Mouse (Mus musculus): ENCODE results near the gene Cand1.

The Cand1 gene

GRCm38 (mm10) chr10:119239969-119240721, at the start of gene Cand1:
Gene Cand1, minus strand, starts transcription at chr10:119240055.
- in situ Hi-C loops (cut with MboI; ENCODE audit: low pct_unique_long_range_greater_than_20kb in 1 of 2, low sequenced_read_pairs in 2 of 2, unreplicated experiment in 1 of 2), result no loop called here

- in situ Hi-C loops (cut with MboI; ENCODE audit: low pct_unique_long_range_greater_than_20kb in 1 of 2, low sequenced_read_pairs in 2 of 2, unreplicated experiment in 1 of 2), result no loop called here
Measured at GRCm38 (mm10) chr10:119278871-119279270, 39.0 kb upstream of the Cand1 start.

- in situ Hi-C loops (cut with MboI; ENCODE audit: low pct_unique_long_range_greater_than_20kb in 1 of 2, low sequenced_read_pairs in 2 of 2, unreplicated experiment in 1 of 2), result no loop called here
Measured at GRCm38 (mm10) chr10:119274333-119274732, 34.5 kb upstream of the Cand1 start.

GRCm38 (mm10) chr10:119272536-119272935, 32.7 kb upstream of the Cand1 start:
- in situ Hi-C loops (cut with MboI; ENCODE audit: low pct_unique_long_range_greater_than_20kb in 1 of 2, low sequenced_read_pairs in 2 of 2, unreplicated experiment in 1 of 2), result no loop called here

GRCm38 (mm10) chr10:119272005-119272404, 32.1 kb upstream of the Cand1 start:
- in situ Hi-C loops (cut with MboI; ENCODE audit: low pct_unique_long_range_greater_than_20kb in 1 of 2, low sequenced_read_pairs in 2 of 2, unreplicated experiment in 1 of 2), result no loop called here

- in situ Hi-C loops (cut with MboI; ENCODE audit: low pct_unique_long_range_greater_than_20kb in 1 of 2, low sequenced_read_pairs in 2 of 2, unreplicated experiment in 1 of 2), result no loop called here
Measured at GRCm38 (mm10) chr10:119271101-119271500, 31.2 kb upstream of the Cand1 start.

GRCm38 (mm10) chr10:119270384-119270985, 30.6 kb upstream of the Cand1 start:
- in situ Hi-C loops (cut with MboI; ENCODE audit: low pct_unique_long_range_greater_than_20kb in 1 of 2, low sequenced_read_pairs in 2 of 2, unreplicated experiment in 1 of 2), result no loop called here

GRCm38 (mm10) chr10:119264761-119265160, 24.9 kb upstream of the Cand1 start:
- in situ Hi-C loops (cut with MboI; ENCODE audit: low pct_unique_long_range_greater_than_20kb in 1 of 2, low sequenced_read_pairs in 2 of 2, unreplicated experiment in 1 of 2), result no loop called here

- in situ Hi-C loops (cut with MboI; ENCODE audit: low pct_unique_long_range_greater_than_20kb in 1 of 2, low sequenced_read_pairs in 2 of 2, unreplicated experiment in 1 of 2), result no loop called here
Measured at GRCm38 (mm10) chr10:119262821-119263220, 23.0 kb upstream of the Cand1 start.

GRCm38 (mm10) chr10:119257876-119258275, 18.0 kb upstream of the Cand1 start:
- in situ Hi-C loops (cut with MboI; ENCODE audit: low pct_unique_long_range_greater_than_20kb in 1 of 2, low sequenced_read_pairs in 2 of 2, unreplicated experiment in 1 of 2), result no loop called here

- in situ Hi-C loops (cut with MboI; ENCODE audit: low pct_unique_long_range_greater_than_20kb in 1 of 2, low sequenced_read_pairs in 2 of 2, unreplicated experiment in 1 of 2), result no loop called here
Measured at GRCm38 (mm10) chr10:119244146-119244545, 4.3 kb upstream of the Cand1 start.

- in situ Hi-C loops (cut with MboI; ENCODE audit: low pct_unique_long_range_greater_than_20kb in 1 of 2, low sequenced_read_pairs in 2 of 2, unreplicated experiment in 1 of 2), result no loop called here
Measured at GRCm38 (mm10) chr10:119240722-119241089, 851 bp upstream of the Cand1 start.

GRCm38 (mm10) chr10:119239633-119239968, 254 bp downstream of the Cand1 start:
- in situ Hi-C loops (cut with MboI; ENCODE audit: low pct_unique_long_range_greater_than_20kb in 1 of 2, low sequenced_read_pairs in 2 of 2, unreplicated experiment in 1 of 2), result no loop called here

GRCm38 (mm10) chr10:119238985-119239631, 747 bp downstream of the Cand1 start:
- in situ Hi-C loops (cut with MboI; ENCODE audit: low pct_unique_long_range_greater_than_20kb in 1 of 2, low sequenced_read_pairs in 2 of 2, unreplicated experiment in 1 of 2), result no loop called here

GRCm38 (mm10) chr10:119231526-119231925, 8.3 kb downstream of the Cand1 start:
- in situ Hi-C loops (cut with MboI; ENCODE audit: low pct_unique_long_range_greater_than_20kb in 1 of 2, low sequenced_read_pairs in 2 of 2, unreplicated experiment in 1 of 2), result no loop called here

GRCm38 (mm10) chr10:119230703-119231102, 9.2 kb downstream of the Cand1 start:
- in situ Hi-C loops (cut with MboI; ENCODE audit: low pct_unique_long_range_greater_than_20kb in 1 of 2, low sequenced_read_pairs in 2 of 2, unreplicated experiment in 1 of 2), result no loop called here

GRCm38 (mm10) chr10:119230074-119230669, 9.7 kb downstream of the Cand1 start:
- in situ Hi-C loops (cut with MboI; ENCODE audit: low pct_unique_long_range_greater_than_20kb in 1 of 2, low sequenced_read_pairs in 2 of 2, unreplicated experiment in 1 of 2), result no loop called here

- in situ Hi-C loops (cut with MboI; ENCODE audit: low pct_unique_long_range_greater_than_20kb in 1 of 2, low sequenced_read_pairs in 2 of 2, unreplicated experiment in 1 of 2), result no loop called here
Measured at GRCm38 (mm10) chr10:119223686-119224085, 16.2 kb downstream of the Cand1 start.

GRCm38 (mm10) chr10:119221631-119222030, 18.2 kb downstream of the Cand1 start:
- in situ Hi-C loops (cut with MboI; ENCODE audit: low pct_unique_long_range_greater_than_20kb in 1 of 2, low sequenced_read_pairs in 2 of 2, unreplicated experiment in 1 of 2), result no loop called here
